Mouse (Mus musculus) urinary bladder, postnatal 36 days (tissue): ENCODE data around the gene Zdhhc8.
"Not testable (repeated sequence)": the region's sequence is repeated elsewhere in the genome, so short reads cannot be mapped to it uniquely, and the experiment has no call there.

Source experiments
- DNase-seq, 2 experiments: peaks; one replicate each; pipeline ENCODE4 v3.0.0; 2022; ENCODE audit warnings: low spot score in 2 of 2, mixed read lengths in 1 of 2

The Zdhhc8 gene

DNA sequence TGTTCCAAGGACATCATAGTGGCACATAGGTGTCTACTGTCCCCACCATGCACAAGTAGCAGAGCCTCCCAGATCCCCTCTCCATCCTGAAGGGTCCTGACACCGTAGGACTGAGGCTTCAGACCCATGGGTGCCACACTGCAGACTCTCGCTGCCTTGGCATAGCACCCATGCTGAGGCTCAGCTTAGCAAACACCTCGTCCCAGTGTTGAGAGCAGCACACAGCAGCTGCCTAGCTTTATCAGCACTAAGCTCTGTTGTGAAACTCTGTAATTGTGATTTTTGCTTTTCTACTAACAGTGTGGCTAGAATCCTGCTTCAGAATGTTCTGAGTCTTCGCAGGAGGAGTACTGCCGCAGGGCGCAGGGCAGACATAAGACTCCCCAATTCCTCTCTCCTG lies 37.1 kb downstream of the Zdhhc8 start:
- no peak for DNase-seq

GRCm38 (mm10) chr16:18195561-18195960 lies 39.4 kb downstream of the Zdhhc8 start:
- not testable (repeated sequence) for DNase-seq

DNA sequence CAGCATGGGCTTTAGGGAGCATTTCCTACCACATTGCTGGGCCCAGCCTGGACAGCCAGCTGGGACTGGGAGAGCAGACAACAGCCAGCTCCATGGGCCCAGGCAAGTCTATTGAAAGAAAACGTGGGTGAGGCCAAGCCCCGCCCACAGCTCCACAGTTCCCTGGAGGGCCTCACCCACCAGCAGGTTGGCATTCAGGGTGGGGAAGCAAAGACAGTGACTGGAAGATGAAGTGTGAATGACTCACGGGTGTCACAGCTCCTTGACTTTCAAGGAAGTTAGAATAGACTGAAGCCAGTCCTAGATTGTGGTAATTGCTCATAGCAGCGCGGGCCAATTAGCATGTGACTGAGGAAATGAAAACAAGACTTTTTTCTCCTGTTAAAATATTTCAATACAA lies 39.9 kb downstream of the Zdhhc8 start:
- peak; percentile 21 to 43 for DNase-seq

GRCm38 (mm10) chr16:18194208-18194985 lies 40.5 kb downstream of the Zdhhc8 start:
- DNase-seq: no peak

- no peak for DNase-seq
Observed at GRCm38 (mm10) chr16:18191006-18191405, 43.9 kb downstream of the Zdhhc8 start.

DNA sequence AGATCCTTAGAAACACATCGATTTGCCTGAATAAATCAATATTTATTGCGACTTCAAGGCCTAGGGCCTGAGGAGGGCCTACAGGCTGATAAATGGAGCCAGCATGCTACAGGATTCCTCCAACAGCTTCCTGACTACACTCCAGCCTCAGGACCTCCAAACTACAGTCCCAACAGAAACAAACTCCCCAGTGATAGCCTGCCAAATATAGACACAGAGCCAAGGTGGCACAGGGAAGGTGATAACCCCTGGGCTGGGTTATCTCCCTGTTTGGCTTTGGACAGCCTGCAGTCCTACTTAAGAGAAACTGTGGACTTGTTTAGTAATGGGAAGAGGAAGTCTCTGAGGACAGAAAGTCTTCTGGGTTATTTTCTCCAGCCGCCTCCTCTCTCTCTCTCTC lies 47.7 kb downstream of the Zdhhc8 start:
- no peak for DNase-seq

DNA sequence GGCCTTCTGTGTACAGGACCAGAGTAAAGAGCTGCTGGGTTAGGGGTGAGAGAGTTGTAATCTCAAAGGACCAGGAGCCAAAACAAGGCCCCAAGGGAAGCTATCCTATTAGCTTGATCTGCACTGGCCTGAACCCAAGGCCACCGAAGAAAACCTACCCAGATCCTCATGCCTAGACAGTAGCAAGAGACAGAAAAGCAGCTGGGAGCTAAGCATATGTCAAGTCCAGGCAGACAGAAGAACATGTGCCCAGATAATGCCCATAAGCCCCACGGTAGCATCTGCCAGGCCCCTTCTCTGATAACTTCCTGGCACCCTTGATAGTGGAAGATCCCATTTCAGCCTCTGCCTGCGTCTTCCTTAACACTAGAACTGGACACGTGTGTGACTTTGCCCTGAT lies 48.1 kb downstream of the Zdhhc8 start:
- DNase-seq: no peak

DNA sequence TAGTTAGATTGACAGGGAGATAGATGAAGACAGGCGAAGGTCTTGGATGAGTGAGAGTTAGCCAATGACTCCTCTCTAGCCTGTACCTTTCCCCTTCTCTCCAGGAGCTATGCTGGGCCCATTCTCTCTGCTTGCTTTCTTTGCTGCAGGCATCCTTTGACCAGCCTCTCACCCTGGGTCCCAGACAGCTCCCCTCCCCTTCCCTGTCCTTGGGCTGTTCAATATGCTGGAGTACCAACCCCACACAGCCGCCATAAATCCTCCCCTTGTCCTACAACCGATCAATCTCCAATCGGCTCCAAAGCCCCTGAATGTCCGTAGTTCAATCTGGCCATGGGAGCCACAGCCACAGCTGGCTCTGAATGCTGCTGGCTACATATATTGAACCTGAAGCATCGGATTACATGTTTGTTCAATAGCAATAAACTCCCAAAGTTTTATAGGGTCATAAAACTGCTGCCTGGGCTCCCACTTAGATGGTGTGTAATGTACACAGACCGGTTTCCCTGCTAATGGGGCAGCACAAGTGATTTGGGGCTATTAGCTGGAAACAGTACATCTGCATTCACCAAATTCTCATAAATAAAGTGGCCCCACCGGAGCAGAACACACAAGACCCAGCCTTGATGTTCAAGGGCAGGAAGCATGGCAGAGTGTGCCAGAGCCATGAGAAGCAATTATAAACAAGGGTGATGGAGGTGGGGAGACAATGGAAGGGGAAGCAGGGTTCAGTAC lies 49.1 kb downstream of the Zdhhc8 start:
- no peak for DNase-seq

DNA sequence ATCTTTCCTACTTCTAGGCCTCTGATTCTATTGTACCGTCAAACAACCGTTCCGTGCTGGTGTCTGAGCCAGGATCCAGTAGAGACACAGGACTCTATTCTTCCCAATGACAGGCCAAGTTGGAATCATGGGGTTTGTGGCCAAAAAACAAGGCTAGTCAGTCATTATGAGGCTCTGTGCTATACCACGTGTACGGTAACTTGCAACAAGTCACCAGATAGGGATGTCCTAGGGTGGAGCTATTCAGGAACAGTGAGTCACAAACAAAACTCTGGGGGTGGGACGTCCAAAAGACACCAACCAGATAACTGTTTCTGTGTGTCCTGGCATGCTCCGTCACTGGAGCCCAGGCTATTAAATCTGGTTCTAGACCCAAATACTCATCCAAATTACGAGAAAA lies 52.2 kb downstream of the Zdhhc8 start:
- no peak for DNase-seq

- no peak for DNase-seq
Observed at GRCm38 (mm10) chr16:18181398-18181797, 53.5 kb downstream of the Zdhhc8 start.

- DNase-seq: no peak
Observed at GRCm38 (mm10) chr16:18179591-18179990, 55.3 kb downstream of the Zdhhc8 start.

- DNase-seq: no peak
Observed at GRCm38 (mm10) chr16:18176758-18177157, 58.2 kb downstream of the Zdhhc8 start.

DNA sequence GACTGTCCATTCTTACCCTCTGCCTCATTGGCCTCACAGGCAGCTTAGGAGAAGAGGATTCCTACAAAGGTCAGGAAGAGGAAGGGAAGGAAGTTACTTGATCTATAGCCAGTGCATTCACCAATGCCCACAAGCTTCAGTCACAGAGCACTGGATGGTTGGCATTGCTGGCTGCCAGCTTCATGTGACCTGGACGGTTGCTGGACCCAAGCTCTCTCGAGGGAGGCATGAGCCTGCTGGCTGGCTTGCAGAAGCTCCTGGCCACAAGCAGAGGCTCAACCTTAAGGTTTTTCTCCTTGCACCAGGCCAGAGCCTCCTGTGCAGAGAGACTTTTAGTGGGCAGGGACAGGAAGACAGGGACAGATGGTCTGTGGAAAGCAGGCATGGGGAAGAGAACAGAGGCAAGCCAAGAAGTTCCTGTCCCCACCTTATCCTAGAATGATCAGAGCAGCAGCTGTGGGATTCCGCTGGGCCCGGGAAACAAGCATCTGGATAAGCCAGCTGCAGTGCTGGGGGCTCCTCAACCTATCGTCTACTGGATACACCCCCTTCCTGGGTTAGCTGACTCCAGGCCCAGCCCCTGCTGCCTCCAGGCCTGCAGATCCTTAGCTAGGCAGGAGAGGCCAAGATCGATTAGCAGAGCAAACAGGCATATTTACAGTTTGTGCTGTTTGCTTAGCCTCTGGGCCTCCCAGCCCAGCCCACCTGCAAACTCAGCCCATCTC lies 59.0 kb downstream of the Zdhhc8 start:
- DNase-seq: no peak

DNA sequence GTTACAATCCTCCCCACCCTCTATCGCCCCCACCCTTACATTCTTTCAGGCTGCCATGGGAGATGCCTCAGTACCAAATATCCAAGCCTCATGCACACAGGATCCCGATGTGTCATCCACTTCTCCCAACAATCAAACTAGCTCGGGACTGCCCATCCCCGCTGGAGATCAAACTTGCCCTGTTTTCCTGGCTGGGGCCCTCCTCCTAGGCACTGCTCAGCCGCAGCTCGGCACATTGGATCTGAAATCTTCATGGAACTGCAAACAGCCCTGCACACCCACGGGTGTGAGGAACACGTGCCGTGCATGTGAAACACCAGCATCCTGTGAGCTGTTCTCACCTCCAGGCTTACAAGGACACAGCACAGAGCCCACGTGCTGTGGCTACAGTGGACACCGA lies 61.1 kb downstream of the Zdhhc8 start:
- DNase-seq: no peak

DNA sequence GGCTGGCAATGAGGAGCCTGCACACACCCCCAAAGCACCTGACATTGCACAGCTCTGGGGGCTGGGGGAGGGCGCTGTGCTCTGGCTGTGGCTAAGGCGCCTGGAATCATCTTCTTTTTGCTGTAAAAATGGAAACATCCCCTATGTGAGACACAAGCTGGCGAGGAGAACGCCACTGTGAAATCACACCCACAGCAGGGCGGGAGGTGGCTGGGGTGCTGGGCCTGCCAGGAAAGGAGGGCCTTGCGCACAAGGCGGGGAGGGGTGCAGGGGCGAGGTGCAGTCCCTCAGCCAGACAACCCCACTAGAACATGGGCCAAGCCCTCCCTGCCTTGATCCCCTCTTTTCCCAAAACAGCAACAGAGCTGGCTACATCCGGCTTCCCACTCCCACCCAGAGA lies 61.7 kb downstream of the Zdhhc8 start:
- DNase-seq: no peak

DNA sequence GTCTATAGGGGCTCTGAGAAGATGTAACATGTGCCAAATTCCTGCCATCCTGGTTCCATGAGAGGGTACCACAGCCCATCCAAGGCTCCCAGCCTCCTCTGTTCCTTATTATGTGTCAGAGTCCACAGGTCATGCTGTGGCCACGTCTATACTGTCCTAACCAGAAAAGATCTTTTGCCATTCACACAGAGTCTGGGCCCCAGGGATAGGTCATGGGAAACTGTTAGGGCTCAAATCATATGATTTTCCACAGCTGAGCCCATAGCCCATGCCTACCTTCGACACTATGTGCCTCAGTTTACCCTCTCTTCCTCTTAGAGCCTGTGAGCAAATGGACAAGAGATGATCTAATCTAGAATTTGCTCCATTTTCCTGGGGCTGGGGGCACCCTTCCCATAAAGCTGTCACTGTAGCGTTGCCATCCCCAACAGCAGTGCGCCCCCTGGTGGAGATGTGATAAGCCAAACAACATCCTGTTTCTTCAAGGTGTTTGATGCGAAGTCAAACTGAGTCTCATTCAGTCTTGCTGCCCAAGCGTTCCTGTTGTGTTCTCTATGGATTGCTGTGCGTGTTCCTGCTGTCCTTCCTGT lies 62.6 kb downstream of the Zdhhc8 start:
- peak; percentile 59 to 72 for DNase-seq
